Mouse (Mus musculus): ENCODE measurements around the gene Efhc1.

Efhc1 gene

DNA sequence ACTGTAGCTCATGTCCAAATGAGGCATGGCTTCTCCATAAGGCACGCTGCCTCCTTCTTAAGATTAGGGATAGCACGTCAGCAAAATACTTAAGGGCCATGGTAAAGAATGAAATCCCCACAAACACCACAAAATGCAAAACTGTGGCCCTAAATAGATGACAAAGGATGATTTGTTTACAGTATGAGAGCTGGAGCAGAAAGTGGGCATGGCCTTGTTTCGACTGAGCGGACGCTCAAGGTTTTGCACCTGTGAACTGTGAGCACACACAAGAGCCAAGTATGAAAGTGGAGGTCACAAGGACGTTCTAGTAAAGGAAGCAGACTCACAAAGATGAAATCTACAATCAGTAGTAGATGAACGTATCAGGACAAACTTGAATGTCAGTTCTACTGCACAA, 88.7 kb downstream of the Efhc1 start:
- H3K27me3 ChIP-seq (ENCODE audit: insufficient read depth, low read length), result no peaks in the 10 kb centered on the region
- peaks cover 11% of the 10 kb centered on the region for H3K4me1 ChIP-seq (replicated peaks; ENCODE audit: low read depth, low read length)
- no peaks in the 10 kb centered on the region for H3K9me3 ChIP-seq (ENCODE audit: low read length)
- H3K4me3 ChIP-seq (replicated peaks; ENCODE audit: low read length), result no peak overlapping the region
- H3K36me3 ChIP-seq (ENCODE audit: insufficient read depth, low read length), result no peaks in the 10 kb centered on the region
- TF ChIP-seq CTCF (conservative IDR thresholded peaks at IDR 0.05; ENCODE audit: low read length), result no peak
- no peak for TF ChIP-seq NANOG (IDR thresholded peaks at IDR 0.05; ENCODE audit: borderline replicate concordance, low read length)
- TF ChIP-seq POU5F1 (IDR thresholded peaks at IDR 0.05; ENCODE audit: borderline replicate concordance, low read length), result no peak
